Mouse (Mus musculus) neural tube, embryonic 11.5 days (tissue): ENCODE results near the gene Aspg. TPM values are rescaled to one million over a fixed set of nuclear protein-coding genes. Genes with fewer than 3 reads are reported as not detected.

ENCODE experiments used
- ATAC-seq: fragments of 200-750 bp; cut with Nextera tagmentation; 2 replicates; pipeline ENCODE4 v1.8.0; 2017; ENCODE audit warnings: moderate number of reproducible peaks, mild to moderate bottlenecking, moderate TSS enrichment, moderate library complexity; ENCODE audit not compliant: insufficient read depth, low FRiP score, low TSS enrichment
- DNase-seq: peaks from one replicate; pipeline ENCODE4 v3.0.0-alpha.2; 2015; ENCODE audit warnings: low spot score
- H3K27ac ChIP-seq: fragments of 300-500 bp; sonication (generic); 2 replicates; pipeline ENCODE4 v1.5.1; 2014; ENCODE audit warnings: low read depth, mild to moderate bottlenecking, low read length
- H3K27me3 ChIP-seq: fragments of 300-500 bp; sonication (generic); 2 replicates; pipeline ENCODE4 v1.6.1; 2014; ENCODE audit warnings: mild to moderate bottlenecking, low read length, mixed read lengths; ENCODE audit not compliant: control insufficient read depth, insufficient read depth
- H3K36me3 ChIP-seq: fragments of 300-500 bp; sonication (generic); 2 replicates; pipeline ENCODE4 v1.6.1; 2014; ENCODE audit warnings: mild to moderate bottlenecking, low read length, moderate library complexity, mixed read lengths; ENCODE audit not compliant: control insufficient read depth, insufficient read depth
- H3K4me1 ChIP-seq: fragments of 300-500 bp; sonication (generic); 2 replicates; pipeline ENCODE4 v1.6.1; 2014; ENCODE audit warnings: low read length, mixed read lengths; ENCODE audit not compliant: control insufficient read depth, insufficient read depth
- H3K4me2 ChIP-seq: fragments of 300-500 bp; sonication (generic); 2 replicates; pipeline ENCODE4 v1.6.1; 2014; ENCODE audit warnings: low read depth, mild to moderate bottlenecking, moderate library complexity
- H3K4me3 ChIP-seq: fragments of 300-500 bp; sonication (generic); 2 replicates; pipeline ENCODE4 v1.5.1; 2014; ENCODE audit warnings: low read depth, low read length
- H3K9ac ChIP-seq: fragments of 300-500 bp; sonication (generic); 2 replicates; pipeline ENCODE4 v1.6.1; 2014; ENCODE audit warnings: mild to moderate bottlenecking, low read length
- H3K9me3 ChIP-seq: fragments of 300-500 bp; sonication (generic); 2 replicates; pipeline ENCODE4 v1.6.1; 2016; ENCODE audit warnings: low read length; ENCODE audit not compliant: control insufficient read depth
- WGBS: fragments of 180-500 bp; shearing (Covaris S2); extraction: QIAGEN DNeasy Blood & Tissue Kit; methylation state at CpG from one replicate; pipeline ENCODE4 v1.1.7; 2014; 5-methylcytosine and 5-hydroxymethylcytosine counted together
- polyA plus RNA-seq: library from polyadenylated mRNA; unstranded; fragments of >200 nt; fragmentation: Nextera tagmentation; extraction: Ambion mirVana; gene quantifications from 2 replicates; pipeline ENCODE4 v1.2.1, GENCODE M21; 2014

The Aspg gene
- polyA plus RNA-seq, 1 experiment from 2014 or later: 0.73 TPM

- peaks cover 62% of the 10 kb centered on the region for H3K27me3 ChIP-seq
- peak; percentile 72 for DNase-seq
- no peaks in the 10 kb centered on the region for H3K9me3 ChIP-seq
- no peak for ATAC-seq
- peaks cover 22% of the 10 kb centered on the region for H3K4me1 ChIP-seq
- WGBS: 4% methylated on average over 14 of the region's 14 CpGs
- H3K4me3 ChIP-seq: peak overlapping the region; percentile 53
- no peak overlapping the region for H3K9ac ChIP-seq
- no peaks in the 10 kb centered on the region for H3K36me3 ChIP-seq
- H3K4me2 ChIP-seq: peak overlapping the region; percentile 87
- H3K27ac ChIP-seq: 0 out of 2 replicates have a peak overlapping the region, but pooled peaks have one; percentile 17
These were observed 36.8 kb downstream of the Aspg start for GRCm38 (mm10) chr12:112143116-112143832.

- ATAC-seq (no peak), DNase-seq (peak; percentile 51)
- Histone ChIP-seq H3K4me1 (peaks cover 22% of the 10 kb centered on the region), H3K9me3 (no peaks in the 10 kb centered on the region), H3K27me3 (peaks cover 62% of the 10 kb centered on the region), H3K27ac (no peak overlapping the region), H3K4me2 (peak overlapping the region; percentile 87), H3K36me3 (no peaks in the 10 kb centered on the region), H3K9ac (peak overlapping the region; percentile 52), H3K4me3 (peak overlapping the region; percentile 53)
- 0% methylated on average over 23 of the region's 52 CpGs for WGBS
These were observed 37.3 kb downstream of the Aspg start for GRCm38 (mm10) chr12:112143833-112144201.

GRCm38 (mm10) chr12:112144377-112145115 is 38.1 kb downstream of the Aspg start:
- peaks cover 22% of the 10 kb centered on the region for H3K4me1 ChIP-seq
- no peaks in the 10 kb centered on the region for H3K9me3 ChIP-seq
- H3K4me2 ChIP-seq: peak overlapping the region; percentile 87
- peak overlapping the region; percentile 52 for H3K9ac ChIP-seq
- peak overlapping the region; percentile 53 for H3K4me3 ChIP-seq
- no peaks in the 10 kb centered on the region for H3K36me3 ChIP-seq
- ATAC-seq (no peak), DNase-seq (no peak)
- H3K27ac ChIP-seq: 0 out of 2 replicates have a peak overlapping the region, but pooled peaks have one; percentile 4
- WGBS: 1% methylated on average over 46 of the region's 46 CpGs
- peaks cover 62% of the 10 kb centered on the region for H3K27me3 ChIP-seq

- H3K27ac ChIP-seq: no peak overlapping the region
- WGBS: under 1% methylated on average over 37 of the region's 37 CpGs
- peaks cover 62% of the 10 kb centered on the region for H3K27me3 ChIP-seq
These were observed 38.9 kb downstream of the Aspg start for GRCm38 (mm10) chr12:112145211-112145874.

GRCm38 (mm10) chr12:112145875-112146651 is 39.6 kb downstream of the Aspg start, which contains the start of gene Kif26a:
TSS of gene Kif26a (plus strand) at chr12:112146208.
- Histone ChIP-seq H3K27me3 (peaks cover 58% of the 10 kb centered on the region), H3K4me1 (peaks cover 24% of the 10 kb centered on the region), H3K4me2 (peak within 1 kb of the TSS; percentile 87), H3K27ac (no peak within 1 kb of the TSS), H3K36me3 (no peaks in the 10 kb centered on the region), H3K4me3 (peak within 1 kb of the TSS; percentile 53), H3K9me3 (no peaks in the 10 kb centered on the region), H3K9ac (peak within 1 kb of the TSS; percentile 27)
- peak; percentile 79 for DNase-seq
- peak; percentile 54 for ATAC-seq
- under 1% methylated on average over 56 of the region's 68 CpGs for WGBS

More at GRCm38 (mm10) chr12:112145211-112145874, 38.9 kb downstream of the Aspg start:
- peak overlapping the region; percentile 53 for H3K4me3 ChIP-seq
- H3K36me3 ChIP-seq: no peaks in the 10 kb centered on the region
- peak overlapping the region; percentile 27; the same call in 1 of the 2 replicates for H3K9ac ChIP-seq
- DNase-seq (peak; percentile 93), ATAC-seq (peak; percentile 32)
- H3K4me2 ChIP-seq: peak overlapping the region; percentile 87
- H3K9me3 ChIP-seq: no peaks in the 10 kb centered on the region
- H3K4me1 ChIP-seq: peaks cover 22% of the 10 kb centered on the region

GRCm38 (mm10) chr12:112147365-112147764 is 40.9 kb downstream of the Aspg start:
- 35% methylated on average over 5 of the region's 5 CpGs for WGBS
- Histone ChIP-seq H3K36me3 (no peaks in the 10 kb centered on the region), H3K9ac (peak overlapping the region; percentile 27), H3K27me3 (peaks cover 45% of the 10 kb centered on the region), H3K9me3 (no peaks in the 10 kb centered on the region), H3K27ac (no peak overlapping the region), H3K4me3 (peak overlapping the region; percentile 53), H3K4me2 (peak overlapping the region; percentile 87), H3K4me1 (peaks cover 31% of the 10 kb centered on the region)
- no peak for DNase-seq
- ATAC-seq: no peak

GRCm38 (mm10) chr12:112150011-112150410 is 43.5 kb downstream of the Aspg start:
- no peak overlapping the region for H3K4me3 ChIP-seq
- no peak for DNase-seq
- peaks cover 19% of the 10 kb centered on the region for H3K27me3 ChIP-seq
- 63% methylated on average over 7 of the region's 7 CpGs for WGBS
- no peak overlapping the region for H3K4me2 ChIP-seq
- H3K4me1 ChIP-seq: peaks cover 33% of the 10 kb centered on the region
- H3K27ac ChIP-seq: no peak overlapping the region
- H3K36me3 ChIP-seq: no peaks in the 10 kb centered on the region
- H3K9ac ChIP-seq: no peak overlapping the region
- no peak for ATAC-seq
- H3K9me3 ChIP-seq: no peaks in the 10 kb centered on the region
